Mouse (Mus musculus) thymus, adult 2 months (tissue): ENCODE results near the gene Megf11.

Experiments used
- CTCF ChIP-seq: fragments of 200-500 bp; IDR thresholded peaks from 2 replicates; pipeline ENCODE4 v1.5.1; 2012; ENCODE audit warnings: mild to moderate bottlenecking, control low read depth, low read length, moderate library complexity, borderline replicate concordance; ENCODE audit not compliant: control insufficient read depth, poor library complexity, insufficient read depth; ENCODE audit errors: extremely low read depth
- POLR2A ChIP-seq: fragments of 200-500 bp; IDR thresholded peaks from 2 replicates; pipeline ENCODE4 v1.6.1; 2012; ENCODE audit warnings: mild to moderate bottlenecking, low read length, control low read depth, moderate library complexity; ENCODE audit not compliant: control insufficient read depth, poor library complexity, insufficient read depth; ENCODE audit errors: extremely low read depth

DNA sequence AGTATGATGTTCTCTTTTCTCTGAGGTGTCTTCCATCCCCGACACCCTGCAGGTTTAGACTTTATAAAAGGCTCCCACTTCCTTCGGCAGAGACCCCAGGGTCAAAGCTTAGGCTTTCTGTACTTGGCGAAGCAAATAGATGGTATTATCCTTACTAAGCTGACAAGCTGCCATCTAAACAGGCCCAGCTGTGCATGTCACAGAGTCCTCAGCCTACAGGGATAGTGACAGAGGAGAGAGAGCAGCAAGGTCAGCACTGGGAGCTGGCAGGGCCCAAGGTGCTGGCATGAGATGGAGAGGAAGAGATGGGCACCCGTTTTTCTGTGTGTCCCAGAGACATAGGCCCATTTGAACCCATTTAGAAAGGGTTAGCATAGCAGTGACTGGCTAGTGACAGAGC is 156.8 kb downstream of the Megf11 start:
- TF ChIP-seq POLR2A (no peak), CTCF (no peak)
